Mouse (Mus musculus) frontal cortex, postnatal 10 days (tissue): ENCODE results near the gene Dcxr.
"Not testable (repeated sequence)": the region's sequence is repeated elsewhere in the genome, so short reads cannot be mapped to it uniquely, and the experiment has no call there.

ENCODE experiments used
- DNase-seq, 2 experiments: peaks; one replicate each; pipeline ENCODE4 v3.0.0; 2022; ENCODE audit warnings: low spot score in 2 of 2, mixed read lengths in 1 of 2

Dcxr gene

GRCm38 (mm10) chr11:120729432-120730050 is 2.5 kb upstream of the Dcxr start:
- not testable (repeated sequence) for DNase-seq

GRCm38 (mm10) chr11:120728530-120729240 is 1.6 kb upstream of the Dcxr start:
- DNase-seq = no peak

- no peak for DNase-seq
Measured at GRCm38 (mm10) chr11:120727564-120727963, 483 bp upstream of the Dcxr start.

GRCm38 (mm10) chr11:120726243-120727168 is 575 bp downstream of the Dcxr start:
- DNase-seq = no peak

GRCm38 (mm10) chr11:120723509-120723908 is 3.6 kb downstream of the Dcxr start:
- DNase-seq = peak in 1 of 2 experiments; percentile 5

GRCm38 (mm10) chr11:120722761-120723382 is 4.2 kb downstream of the Dcxr start:
- peak in 1 of 2 experiments; percentile 8 for DNase-seq

GRCm38 (mm10) chr11:120722067-120722630 is 4.9 kb downstream of the Dcxr start:
- no peak for DNase-seq

- peak in 1 of 2 experiments; percentile 76 for DNase-seq
Measured at GRCm38 (mm10) chr11:120721124-120722066, 5.7 kb downstream of the Dcxr start, which contains the start of gene Rac3. Gene Rac3, plus strand, starts transcription at chr11:120721470.

- DNase-seq = peak; percentile 73 to 86
Measured at GRCm38 (mm10) chr11:120720450-120720849, 6.6 kb downstream of the Dcxr start.

- peak in 1 of 2 experiments; percentile 14 for DNase-seq
Measured at GRCm38 (mm10) chr11:120719841-120720376, 7.2 kb downstream of the Dcxr start.

GRCm38 (mm10) chr11:120719242-120719641 is 7.8 kb downstream of the Dcxr start:
- DNase-seq = peak; percentile 5 to 8

GRCm38 (mm10) chr11:120715131-120715530 is 11.9 kb downstream of the Dcxr start:
- DNase-seq = peak in 1 of 2 experiments; percentile 11

- DNase-seq = no peak
Measured at GRCm38 (mm10) chr11:120714546-120714945, 12.5 kb downstream of the Dcxr start.

GRCm38 (mm10) chr11:120713580-120714518 is 13.2 kb downstream of the Dcxr start, which contains the start of the genes Cenpx and Lrrc45:
Gene Cenpx, minus strand, starts transcription at chr11:120713738.
Gene Lrrc45, plus strand, starts transcription at chr11:120713925.
- peak; percentile 97 for DNase-seq

- peak; percentile 55 to 67 for DNase-seq
Measured at GRCm38 (mm10) chr11:120712771-120713568, 14.1 kb downstream of the Dcxr start.

- DNase-seq = peak; percentile 6 to 12
Measured at GRCm38 (mm10) chr11:120711980-120712604, 15.0 kb downstream of the Dcxr start.

GRCm38 (mm10) chr11:120710672-120711071 is 16.4 kb downstream of the Dcxr start:
- no peak for DNase-seq
